Mouse (Mus musculus): ENCODE measurements at regions not wholly inside any gene's neighbourhood (a gene's known extent, or its start where the extent isn't known, plus 50 kb on each side); places are given as distances from the start of the nearest gene placed in this dataset.

DNA sequence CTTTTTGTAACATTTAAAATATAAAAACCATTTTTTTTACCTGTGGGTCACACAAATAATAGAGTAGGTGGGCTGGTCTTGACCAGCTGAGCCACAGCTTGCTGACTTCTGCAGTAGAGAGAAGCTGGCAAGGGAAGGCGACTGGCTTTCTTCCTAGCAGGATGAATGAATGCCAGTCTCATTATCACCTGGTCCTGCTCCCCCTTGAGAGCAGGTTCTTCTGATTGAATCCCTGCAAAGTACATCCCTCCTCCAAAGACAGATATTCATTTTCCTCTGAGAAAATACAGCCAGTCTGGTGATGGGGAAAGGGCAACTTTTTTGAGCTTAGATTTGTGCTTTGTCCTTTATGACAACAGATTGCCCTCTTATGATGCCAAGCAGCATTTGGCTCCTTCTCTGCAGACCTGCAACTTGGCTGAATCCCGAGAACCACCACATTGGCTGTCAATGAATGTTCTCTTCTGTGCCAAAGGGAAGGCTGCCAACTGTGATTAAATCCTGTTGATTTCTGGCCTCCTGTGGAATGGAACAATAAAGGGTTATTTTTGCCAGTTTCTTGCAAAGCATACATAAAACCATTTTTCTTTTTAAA is 344.2 kb upstream of the Arhgap42 start:
- TF ChIP-seq E2F4 (IDR thresholded peaks at IDR 0.05; ENCODE audit: insufficient replicate concordance, low read depth, low read length) (no peak), ZKSCAN1 (IDR thresholded peaks at IDR 0.05; ENCODE audit: borderline replicate concordance, low read depth, low read length) (no peak), ZNF384 (IDR thresholded peaks at IDR 0.05; ENCODE audit: low read depth, low read length) (no peak)

DNA sequence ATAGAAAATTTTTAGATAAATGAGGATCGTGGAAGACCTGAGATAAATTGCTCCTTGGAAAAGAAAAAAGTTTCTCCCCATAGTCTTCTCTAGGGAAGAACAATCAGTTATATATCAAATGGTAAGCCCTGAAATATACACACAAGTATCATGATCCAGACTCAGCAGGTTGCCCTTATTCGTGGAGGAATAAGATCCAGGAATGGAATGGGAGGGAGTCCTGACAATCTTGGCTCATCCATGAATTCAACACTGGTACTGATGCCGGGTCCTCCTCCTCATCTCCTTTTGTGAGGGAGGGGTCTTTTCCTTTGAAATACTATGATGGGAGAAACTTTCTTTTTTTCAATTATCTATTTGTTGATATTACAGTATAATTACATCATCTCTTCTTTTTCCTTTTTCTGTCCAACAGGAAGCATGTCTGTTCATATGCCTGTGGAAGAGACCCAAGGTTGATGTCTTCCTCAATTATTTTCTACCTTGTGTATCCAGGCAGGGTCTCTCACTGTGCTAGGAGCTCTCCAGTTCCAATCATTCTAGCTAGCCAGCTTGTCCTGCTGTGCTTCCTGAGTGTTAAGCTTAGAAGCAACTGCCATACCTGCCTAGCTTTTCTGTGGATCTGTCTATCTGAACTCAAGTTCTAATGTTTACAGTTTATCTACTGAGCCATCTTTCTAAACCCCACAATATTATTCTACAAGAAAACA is 343.6 kb upstream of the Arhgap42 start:
- no peak for TF ChIP-seq UBTF (IDR thresholded peaks at IDR 0.05; ENCODE audit: low read depth, low read length)
- Histone ChIP-seq H3K79me2 (replicated peaks; ENCODE audit: control insufficient read depth, extremely low read depth, insufficient read depth, poor library complexity, severe bottlenecking) (no peaks in the 10 kb centered on the region), H3K27ac (ENCODE audit: insufficient read depth, low read depth) (no peak overlapping the region), H3K9ac (ENCODE audit: insufficient read depth, low read depth) (no peak overlapping the region), H3K9me3 (replicated peaks; ENCODE audit: low read length) (peaks cover 19% of the 10 kb centered on the region), H3K4me3 (replicated peaks in 1 of 3; ENCODE audit: low read depth in 2 of 3, low read length in 2 of 3, poor library complexity in 1 of 3) (no peak overlapping the region), H3K4me1 (ENCODE audit: control insufficient read depth in 1 of 2, insufficient read depth in 2 of 2) (no peaks in the 10 kb centered on the region), H3K36me3 (replicated peaks in 1 of 2; ENCODE audit: control insufficient read depth in 1 of 2, insufficient read depth in 1 of 2, low read length in 1 of 2) (no peaks in the 10 kb centered on the region), H3K27me3 (replicated peaks) (no peaks in the 10 kb centered on the region), H3K4me2 (ENCODE audit: insufficient read depth, low read depth, poor library complexity, severe bottlenecking) (no peak overlapping the region)
- in situ Hi-C loops (cut with MboI; ENCODE audit: low pct_ligation_motif_present, low pct_unique_long_range_greater_than_20kb, low sequenced_read_pairs) (no loop called here), dilution Hi-C loops (cut with MboI; ENCODE audit: extremely low pct_ligation_motif_present, extremely low pct_unique_long_range_greater_than_20kb, low sequenced_read_pairs) (no loop called here)
- DNase-seq (ENCODE audit: extremely low read depth) = no peak

More for the DNA sequence above, 344.2 kb upstream of the Arhgap42 start:
- dilution Hi-C loops (cut with MboI; ENCODE audit: extremely low pct_ligation_motif_present, extremely low pct_unique_long_range_greater_than_20kb, low sequenced_read_pairs) (no loop called here), in situ Hi-C loops (cut with MboI; ENCODE audit: low pct_ligation_motif_present, low pct_unique_long_range_greater_than_20kb, low sequenced_read_pairs) (no loop called here)
- Histone ChIP-seq H3K4me1 (ENCODE audit: control insufficient read depth in 1 of 2, insufficient read depth in 2 of 2) (no peaks in the 10 kb centered on the region), H3K79me2 (replicated peaks; ENCODE audit: control insufficient read depth, extremely low read depth, insufficient read depth, poor library complexity, severe bottlenecking) (no peaks in the 10 kb centered on the region), H3K4me2 (ENCODE audit: insufficient read depth, low read depth, poor library complexity, severe bottlenecking) (no peak overlapping the region), H3K36me3 (replicated peaks in 1 of 2; ENCODE audit: control insufficient read depth in 1 of 2, insufficient read depth in 1 of 2, low read length in 1 of 2) (no peaks in the 10 kb centered on the region), H3K27me3 (replicated peaks) (no peaks in the 10 kb centered on the region), H3K9ac (ENCODE audit: insufficient read depth, low read depth) (no peak overlapping the region), H3K4me3 (replicated peaks in 1 of 3; ENCODE audit: low read depth in 2 of 3, low read length in 2 of 3, poor library complexity in 1 of 3) (no peak overlapping the region), H3K9me3 (replicated peaks; ENCODE audit: low read length) (peaks cover 17% of the 10 kb centered on the region), H3K27ac (ENCODE audit: insufficient read depth, low read depth) (no peak overlapping the region)
- no peak for DNase-seq (ENCODE audit: extremely low read depth)

DNA sequence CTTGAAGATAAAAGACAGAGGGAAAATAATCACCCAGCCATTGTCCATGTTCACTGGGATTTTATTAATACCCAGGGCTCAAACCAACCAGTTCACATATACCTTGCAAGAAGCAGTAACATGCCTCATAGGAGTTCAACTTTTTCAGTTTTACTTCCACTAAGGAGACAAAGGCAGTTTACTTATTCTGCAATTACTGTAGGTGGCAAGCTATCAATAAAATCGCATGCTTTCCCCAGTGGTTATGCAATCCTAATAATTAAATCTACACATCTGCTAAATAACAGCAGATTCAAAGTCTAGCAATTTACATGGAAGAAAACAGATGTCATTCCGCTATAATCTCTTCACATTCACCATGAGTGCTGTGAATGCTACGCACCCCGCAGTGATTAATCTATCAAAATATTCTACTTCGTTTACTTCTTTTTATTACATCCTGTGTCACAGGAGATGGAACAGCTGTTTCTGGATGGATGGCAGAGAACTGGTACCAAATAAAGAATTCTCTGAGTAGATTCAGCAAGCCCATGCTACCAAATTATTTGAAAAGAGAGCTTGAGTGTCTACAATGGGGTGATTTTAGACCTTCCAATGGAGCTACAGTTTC is 329.2 kb upstream of the Arhgap42 start:
- no peaks in the 10 kb centered on the region for H3K4me1 ChIP-seq (ENCODE audit: control insufficient read depth in 1 of 2, insufficient read depth in 2 of 2)
- no peak overlapping the region for H3K4me2 ChIP-seq (ENCODE audit: insufficient read depth, low read depth, poor library complexity, severe bottlenecking)
- H3K36me3 ChIP-seq (replicated peaks in 1 of 2; ENCODE audit: control insufficient read depth in 1 of 2, insufficient read depth in 1 of 2, low read length in 1 of 2) = no peaks in the 10 kb centered on the region
- TF ChIP-seq SMC3 (IDR thresholded peaks at IDR 0.05; ENCODE audit: low read depth, low read length) = no peak
- no peak for TF ChIP-seq CHD2 (IDR thresholded peaks at IDR 0.05; ENCODE audit: low read length)
- TF ChIP-seq EP300 (IDR thresholded peaks at IDR 0.05; ENCODE audit: low read length) = no peak
- no peak for TF ChIP-seq MXI1 (IDR thresholded peaks at IDR 0.05; ENCODE audit: low read depth, low read length)
- TF ChIP-seq MEF2A (IDR thresholded peaks at IDR 0.05; ENCODE audit: borderline replicate concordance, low read depth, low read length) = no peak
- no peak for TF ChIP-seq HCFC1 (IDR thresholded peaks at IDR 0.05; ENCODE audit: low read depth, low read length)
- TF ChIP-seq ZC3H11A (IDR thresholded peaks at IDR 0.05; ENCODE audit: low read depth, low read length) = no peak
- TF ChIP-seq BHLHE40 (IDR thresholded peaks at IDR 0.05; ENCODE audit: low read depth, low read length) = no peak
- no peak for TF ChIP-seq JUN (IDR thresholded peaks at IDR 0.05; ENCODE audit: insufficient read depth, low read depth, low read length)
- no peak overlapping the region for H3K27ac ChIP-seq (ENCODE audit: insufficient read depth, low read depth)
- H3K27me3 ChIP-seq (replicated peaks) = no peaks in the 10 kb centered on the region
- no peak overlapping the region for H3K9ac ChIP-seq (ENCODE audit: insufficient read depth, low read depth)
- DNase-seq (ENCODE audit: extremely low read depth) = no peak
- no peaks in the 10 kb centered on the region for H3K79me2 ChIP-seq (replicated peaks; ENCODE audit: control insufficient read depth, extremely low read depth, insufficient read depth, poor library complexity, severe bottlenecking)
- H3K4me3 ChIP-seq (replicated peaks in 1 of 3; ENCODE audit: low read depth in 2 of 3, low read length in 2 of 3, poor library complexity in 1 of 3) = no peak overlapping the region
- dilution Hi-C loops (cut with MboI; ENCODE audit: extremely low pct_ligation_motif_present, extremely low pct_unique_long_range_greater_than_20kb, low sequenced_read_pairs) (no loop called here), in situ Hi-C loops (cut with MboI; ENCODE audit: low pct_ligation_motif_present, low pct_unique_long_range_greater_than_20kb, low sequenced_read_pairs) (no loop called here)
- peaks cover 28% of the 10 kb centered on the region for H3K9me3 ChIP-seq (replicated peaks; ENCODE audit: low read length)
